Mouse (Mus musculus) heart, embryonic 10.5 days (tissue): Measurements from ENCODE around the gene Ankrd2. TPM values are rescaled to one million over a fixed set of nuclear protein-coding genes. Genes with fewer than 3 reads are reported as not detected.

Experiments
- DNase-seq: peaks from one replicate; pipeline ENCODE4 v3.0.0-alpha.2; 2017; ENCODE audit warnings: low spot score
- H3K27ac ChIP-seq: fragments of 300-500 bp; sonication (generic); 2 replicates; pipeline ENCODE4 v1.5.1; 2016; ENCODE audit warnings: mild to moderate bottlenecking
- H3K27me3 ChIP-seq: fragments of 300-500 bp; sonication (generic); 2 replicates; pipeline ENCODE4 v1.6.1; 2016; ENCODE audit warnings: mild to moderate bottlenecking; ENCODE audit not compliant: poor library complexity, insufficient read depth, severe bottlenecking
- H3K36me3 ChIP-seq: fragments of 300-500 bp; sonication (generic); 2 replicates; pipeline ENCODE4 v1.6.1; 2016; ENCODE audit warnings: mild to moderate bottlenecking, moderate library complexity
- H3K4me1 ChIP-seq: fragments of 300-500 bp; sonication (generic); 2 replicates; pipeline ENCODE4 v1.6.1; 2016; ENCODE audit warnings: mild to moderate bottlenecking
- H3K4me3 ChIP-seq: fragments of 300-500 bp; sonication (generic); 2 replicates; pipeline ENCODE4 v1.5.1; 2016; ENCODE audit warnings: mild to moderate bottlenecking, moderate library complexity
- H3K9me3 ChIP-seq: fragments of 300-500 bp; sonication (generic); 2 replicates; pipeline ENCODE4 v1.6.1; 2016; ENCODE audit warnings: mild to moderate bottlenecking, moderate library complexity
- WGBS: fragments of 180-500 bp; shearing (Covaris S2); methylation state at CpG from one replicate; pipeline ENCODE4 v1.1.7; 2016; 5-methylcytosine and 5-hydroxymethylcytosine counted together
- polyA plus RNA-seq: library from polyadenylated mRNA; unstranded; fragments of >200 nt; fragmentation: Nextera tagmentation; extraction: Ambion mirVana; gene quantifications from 2 replicates; pipeline ENCODE4 v1.2.1, GENCODE M21; 2016

Gene Ankrd2
- polyA plus RNA-seq, 1 experiment from 2014 or later, result not detected

DNA sequence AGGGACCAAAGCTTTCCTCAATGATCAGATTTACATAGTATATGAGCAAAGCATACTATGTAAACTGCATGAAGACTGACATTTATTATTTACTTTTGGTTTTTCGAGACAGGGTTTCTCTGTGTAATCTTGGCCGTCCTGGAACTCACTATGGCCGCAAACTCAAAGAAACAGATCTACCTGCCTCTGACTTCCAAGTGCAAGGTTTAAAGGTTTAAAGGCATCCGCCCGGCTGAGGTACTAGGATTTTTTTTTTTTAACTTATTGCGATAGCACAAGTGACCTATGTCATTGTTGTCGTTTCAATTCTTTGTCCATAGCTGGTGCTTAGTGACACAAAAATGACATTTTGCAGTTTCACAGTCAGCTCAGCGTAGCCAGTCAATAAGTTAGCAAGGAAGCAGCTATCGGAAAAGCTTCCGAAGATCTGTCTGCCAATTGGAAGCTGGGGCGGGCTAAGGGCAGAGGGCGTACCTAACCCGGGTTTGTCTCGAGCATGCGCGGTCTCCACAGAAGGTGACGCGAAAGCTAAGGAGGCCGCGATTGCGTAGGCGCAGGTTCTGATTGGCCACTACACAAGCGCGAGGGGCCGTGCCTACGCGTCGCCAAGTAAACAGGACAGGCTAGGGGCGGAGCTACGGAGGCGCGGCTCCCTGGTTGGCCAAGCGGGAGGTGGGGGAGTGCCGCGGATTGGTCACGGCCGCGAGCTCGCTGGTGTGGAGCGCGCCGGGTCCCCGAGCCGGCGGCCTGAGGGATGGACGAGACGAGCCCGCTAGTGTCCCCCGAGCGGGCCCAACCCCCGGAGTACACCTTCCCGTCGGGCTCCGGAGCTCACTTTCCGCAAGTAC, 54.2 kb downstream of the Ankrd2 start, which contains the start of gene Pi4k2a:
Gene Pi4k2a (plus strand): TSS at position 723 of the 848 bp plus-strand sequence.
- Histone ChIP-seq H3K27me3 (no peaks in the 10 kb centered on the region), H3K27ac (peak within 1 kb of the TSS; percentile 96), H3K9me3 (no peaks in the 10 kb centered on the region), H3K4me3 (peak within 1 kb of the TSS; percentile 97), H3K36me3 (peaks cover 7% of the 10 kb centered on the region), H3K4me1 (peaks cover 39% of the 10 kb centered on the region)
- WGBS, result 1% methylated on average over 55 of the region's 55 CpGs
- peak; percentile 100 for DNase-seq

DNA sequence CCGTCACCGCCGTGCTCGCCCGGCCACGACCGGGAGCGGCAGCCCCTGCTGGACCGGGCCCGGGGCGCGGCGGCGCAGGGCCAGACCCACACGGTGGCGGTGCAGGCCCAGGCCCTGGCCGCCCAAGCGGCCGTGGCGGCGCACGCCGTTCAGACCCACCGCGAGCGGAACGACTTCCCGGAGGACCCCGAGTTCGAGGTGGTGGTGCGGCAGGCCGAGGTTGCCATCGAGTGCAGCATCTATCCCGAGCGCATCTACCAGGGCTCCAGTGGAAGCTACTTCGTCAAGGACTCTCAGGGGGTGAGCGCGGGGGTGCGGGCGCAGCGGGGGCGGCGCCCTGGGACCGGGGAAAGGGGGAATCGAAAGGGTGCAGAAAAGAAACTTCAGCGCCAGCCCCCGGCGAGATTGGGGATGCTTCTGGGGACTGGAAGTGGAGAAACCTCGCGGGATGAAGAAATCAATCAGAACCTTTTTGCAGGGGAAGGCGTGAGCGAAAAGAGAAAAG, 54.9 kb downstream of the Ankrd2 start:
- peak overlapping the region; percentile 96 for H3K27ac ChIP-seq
- H3K36me3 ChIP-seq, result peaks cover 11% of the 10 kb centered on the region
- peak; percentile 84 for DNase-seq
- H3K9me3 ChIP-seq, result no peaks in the 10 kb centered on the region
- peaks cover 36% of the 10 kb centered on the region for H3K4me1 ChIP-seq
- H3K27me3 ChIP-seq, result no peaks in the 10 kb centered on the region
- 0% methylated on average over 52 of the region's 52 CpGs for WGBS
- peak overlapping the region; percentile 97 for H3K4me3 ChIP-seq

Other genes with a start within 250 kb of the Ankrd2 start
- gene Arhgap19, start 234.0 kb upstream of the Ankrd2 start, polyA plus RNA-seq, result 23.6 and 29.5 TPM in 2 replicates
- gene Frat1, start 206.0 kb upstream of the Ankrd2 start, polyA plus RNA-seq, result 3.2 and 6.6 TPM in 2 replicates
- gene Frat2, start 187.9 kb upstream of the Ankrd2 start, polyA plus RNA-seq, result 1.6 and 4.0 TPM in 2 replicates
- gene Rrp12, start 139.8 kb upstream of the Ankrd2 start, polyA plus RNA-seq, result 25.1 and 25.8 TPM in 2 replicates
- gene Pgam1, start 124.1 kb upstream of the Ankrd2 start, polyA plus RNA-seq, result 1,222 and 1,272 TPM in 2 replicates
- 60.1 and 78.1 TPM in 2 replicates for gene Exosc1, start 102.6 kb upstream of the Ankrd2 start, polyA plus RNA-seq
- 73.4 and 78.9 TPM in 2 replicates for gene Zdhhc16, start 102.5 kb upstream of the Ankrd2 start, polyA plus RNA-seq
- gene Mms19, start 54.8 kb upstream of the Ankrd2 start, polyA plus RNA-seq, result 25.4 and 27.0 TPM in 2 replicates
- 12.4 and 14.0 TPM in 2 replicates for gene Ubtd1, start 54.2 kb upstream of the Ankrd2 start, polyA plus RNA-seq
- 0.85 and 1.6 TPM in 2 replicates for gene Hoga1, start 9.6 kb downstream of the Ankrd2 start, polyA plus RNA-seq
- gene 4933411K16Rik, start 16.2 kb downstream of the Ankrd2 start, polyA plus RNA-seq, result 0.15 TPM in 1 of 2 replicates, not detected in the other
- 18.8 and 22.0 TPM in 2 replicates for gene Morn4, start 50.4 kb downstream of the Ankrd2 start, polyA plus RNA-seq
- 18.9 and 23.1 TPM in 2 replicates for gene Pi4k2a, start 54.5 kb downstream of the Ankrd2 start, polyA plus RNA-seq
- gene Avpi1, start 93.1 kb downstream of the Ankrd2 start, polyA plus RNA-seq, result 29.0 and 32.7 TPM in 2 replicates
- gene Marveld1, start 111.4 kb downstream of the Ankrd2 start, polyA plus RNA-seq, result 6.5 and 8.1 TPM in 2 replicates
- gene Zfyve27, start 128.0 kb downstream of the Ankrd2 start, polyA plus RNA-seq, result 23.9 and 27.8 TPM in 2 replicates
- gene Sfrp5, start 166.3 kb downstream of the Ankrd2 start, polyA plus RNA-seq, result 7.9 and 18.6 TPM in 2 replicates
- 0.06 and 0.11 TPM in 2 replicates for gene Golga7b, start 211.6 kb downstream of the Ankrd2 start, polyA plus RNA-seq